Mouse (Mus musculus): ENCODE results near the gene Ndufa3. TPM values are rescaled to one million over a fixed set of nuclear protein-coding genes. Genes with fewer than 3 reads are reported as not detected.

Ndufa3 gene
- polyA plus RNA-seq, 1 experiment, result 311 TPM

GRCm38 (mm10) chr7:3658578-3658977 is 41.4 kb downstream of the Ndufa3 start:
- peaks cover 1% of the 10 kb centered on the region for H3K4me1 ChIP-seq (replicated peaks; ENCODE audit: control insufficient read depth, insufficient read depth, low read length)
- H3K4me3 ChIP-seq (ENCODE audit: control insufficient read depth, insufficient read depth, low read length), result no peak overlapping the region
- H3K36me3 ChIP-seq (ENCODE audit: control insufficient read depth, insufficient read depth, low read length), result peaks cover 91% of the 10 kb centered on the region
- H3K27me3 ChIP-seq (ENCODE audit: control insufficient read depth, insufficient read depth, low read length), result no peaks in the 10 kb centered on the region
- DNase-seq, result no peak
- TF ChIP-seq CTCF (IDR thresholded peaks at IDR 0.05; ENCODE audit: borderline replicate concordance, control insufficient read depth, extremely low read depth, insufficient read depth, low read length, poor library complexity) (no peak), POLR2A (IDR thresholded peaks at IDR 0.05; ENCODE audit: control insufficient read depth, extremely low read depth, insufficient read depth, low read length, poor library complexity) (no peak)
- 95% methylated on average over 14 of the region's 14 CpGs for WGBS
- no peak overlapping the region for H3K27ac ChIP-seq (ENCODE audit: control insufficient read depth, insufficient read depth, low read length)

- whole genome bisulfite sequencing, result 23% methylated on average over 15 of the region's 15 CpGs
Measured at GRCm38 (mm10) chr7:3664524-3665214, 47.5 kb downstream of the Ndufa3 start.

DNA sequence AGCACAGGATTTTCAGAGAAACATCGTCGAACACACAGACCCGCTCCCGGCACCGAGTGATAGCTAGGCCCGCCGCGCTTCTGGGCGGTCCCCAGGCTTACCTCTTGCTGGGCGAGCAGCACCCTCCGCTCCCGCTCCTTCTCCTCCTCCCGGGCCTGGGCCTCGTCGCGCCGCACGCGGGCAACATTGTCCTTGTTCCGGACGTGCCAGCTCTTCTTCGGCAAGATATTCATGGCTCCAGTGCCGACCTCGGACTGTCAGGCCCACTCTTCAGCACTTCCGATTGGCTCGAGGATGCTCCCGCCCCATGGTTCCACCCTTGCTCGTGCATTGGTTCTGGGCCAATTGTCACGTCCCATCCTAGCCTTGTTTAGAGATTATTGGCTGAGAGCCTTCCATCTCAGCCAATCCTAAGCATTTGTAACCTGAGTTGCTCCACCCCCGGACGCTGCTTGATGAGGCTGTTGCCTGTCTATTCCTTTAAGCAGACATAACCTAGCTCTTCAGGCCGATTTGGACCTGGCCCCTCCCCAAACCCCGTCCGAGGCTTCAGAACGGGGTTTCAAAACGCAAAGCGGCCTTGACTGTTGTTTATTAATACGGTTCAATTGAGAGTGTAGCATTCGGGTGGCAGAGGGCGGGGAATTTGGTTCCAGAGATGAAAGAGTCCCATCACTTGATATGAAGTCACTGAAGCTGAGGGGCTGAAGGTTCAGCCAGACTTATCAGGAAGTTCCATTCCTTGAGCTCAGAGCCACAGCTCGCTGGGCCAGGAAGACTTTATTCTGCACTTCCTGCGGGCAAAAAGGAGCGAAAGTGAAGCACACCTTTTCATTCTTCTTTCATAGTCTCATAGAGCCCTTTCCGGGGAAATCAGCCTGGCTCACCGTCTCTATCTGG is 48.3 kb downstream of the Ndufa3 start, which contains the start of gene Leng1:
TSS of gene Leng1 (minus strand) at position 626 of the 900 bp plus-strand sequence.
- H3K27ac ChIP-seq (ENCODE audit: control insufficient read depth, insufficient read depth, low read length), result peak within 1 kb of the TSS; percentile 84
- H3K36me3 ChIP-seq (ENCODE audit: control insufficient read depth, insufficient read depth, low read length), result peaks cover 22% of the 10 kb centered on the region
- DNase-seq, result peak; percentile 92
- WGBS, result 2% methylated on average over 45 of the region's 45 CpGs
- TF ChIP-seq CTCF (IDR thresholded peaks at IDR 0.05; ENCODE audit: borderline replicate concordance, control insufficient read depth, extremely low read depth, insufficient read depth, low read length, poor library complexity), result peak; percentile 33; the same call in 1 of the 2 replicates
- TF ChIP-seq POLR2A (IDR thresholded peaks at IDR 0.05; ENCODE audit: control insufficient read depth, extremely low read depth, insufficient read depth, low read length, poor library complexity), result peak; percentile 70
- H3K27me3 ChIP-seq (ENCODE audit: control insufficient read depth, insufficient read depth, low read length), result no peaks in the 10 kb centered on the region
- peaks cover 21% of the 10 kb centered on the region for H3K4me1 ChIP-seq (replicated peaks; ENCODE audit: control insufficient read depth, insufficient read depth, low read length)
- peak within 1 kb of the TSS; percentile 90 for H3K4me3 ChIP-seq (ENCODE audit: control insufficient read depth, insufficient read depth, low read length)

More at GRCm38 (mm10) chr7:3664524-3665214, 47.5 kb downstream of the Ndufa3 start:
- peaks cover 21% of the 10 kb centered on the region for H3K4me1 ChIP-seq (replicated peaks; ENCODE audit: control insufficient read depth, insufficient read depth, low read length)
- TF ChIP-seq CTCF (IDR thresholded peaks at IDR 0.05; ENCODE audit: borderline replicate concordance, control insufficient read depth, extremely low read depth, insufficient read depth, low read length, poor library complexity) (no peak), POLR2A (IDR thresholded peaks at IDR 0.05; ENCODE audit: control insufficient read depth, extremely low read depth, insufficient read depth, low read length, poor library complexity) (no peak)
- no peaks in the 10 kb centered on the region for H3K27me3 ChIP-seq (ENCODE audit: control insufficient read depth, insufficient read depth, low read length)
- H3K27ac ChIP-seq (ENCODE audit: control insufficient read depth, insufficient read depth, low read length), result peak overlapping the region; percentile 22; the same call in 1 of the 2 replicates
- DNase-seq, result no peak
- peak overlapping the region; percentile 90 for H3K4me3 ChIP-seq (ENCODE audit: control insufficient read depth, insufficient read depth, low read length)
- H3K36me3 ChIP-seq (ENCODE audit: control insufficient read depth, insufficient read depth, low read length), result peaks cover 30% of the 10 kb centered on the region

- peaks cover 21% of the 10 kb centered on the region for H3K4me1 ChIP-seq (replicated peaks; ENCODE audit: control insufficient read depth, insufficient read depth, low read length)
- no peaks in the 10 kb centered on the region for H3K27me3 ChIP-seq (ENCODE audit: control insufficient read depth, insufficient read depth, low read length)
- H3K4me3 ChIP-seq (ENCODE audit: control insufficient read depth, insufficient read depth, low read length), result no peak overlapping the region
- DNase-seq, result no peak
- TF ChIP-seq POLR2A (IDR thresholded peaks at IDR 0.05; ENCODE audit: control insufficient read depth, extremely low read depth, insufficient read depth, low read length, poor library complexity) (no peak), CTCF (IDR thresholded peaks at IDR 0.05; ENCODE audit: borderline replicate concordance, control insufficient read depth, extremely low read depth, insufficient read depth, low read length, poor library complexity) (no peak)
- H3K27ac ChIP-seq (ENCODE audit: control insufficient read depth, insufficient read depth, low read length), result peak overlapping the region; percentile 33; the same call in 1 of the 2 replicates
- H3K36me3 ChIP-seq (ENCODE audit: control insufficient read depth, insufficient read depth, low read length), result peaks cover 9% of the 10 kb centered on the region
- WGBS, result 59% methylated on average over 14 of the region's 14 CpGs
Measured at GRCm38 (mm10) chr7:3666921-3667391, 49.8 kb downstream of the Ndufa3 start.

Other genes starting within 250 kb of the Ndufa3 start
- 0.82 and 0.88 TPM in 2 replicates for gene Cacng8, start 226.7 kb upstream of the Ndufa3 start, polyA plus RNA-seq (2012; rRNA removed)
- gene Cacng6, start 193.2 kb upstream of the Ndufa3 start, polyA plus RNA-seq (2012; rRNA removed), result 0.11 and 0.40 TPM in 2 replicates
- gene Tarm1, start 114.7 kb upstream of the Ndufa3 start, polyA plus RNA-seq (2012; rRNA removed), result 0.52 and 0.53 TPM in 2 replicates
- gene Oscar, start 1.2 kb upstream of the Ndufa3 start, polyA plus RNA-seq (2012; rRNA removed), result 0.13 and 0.60 TPM in 2 replicates
- gene Tfpt, start 12.6 kb downstream of the Ndufa3 start, polyA plus RNA-seq (2012; rRNA removed), result 9.4 and 12.5 TPM in 2 replicates
- gene Prpf31, start 12.6 kb downstream of the Ndufa3 start, polyA plus RNA-seq (2012; rRNA removed), result 42.4 and 48.6 TPM in 2 replicates
- gene Cnot3, start 27.9 kb downstream of the Ndufa3 start, polyA plus RNA-seq (2012; rRNA removed), result 185 and 202 TPM in 2 replicates
- gene Leng1, start 48.5 kb downstream of the Ndufa3 start, polyA plus RNA-seq (2012; rRNA removed), result 4.3 and 4.9 TPM in 2 replicates
- gene Tmc4, start 60.2 kb downstream of the Ndufa3 start, polyA plus RNA-seq (2012; rRNA removed), result 21.7 and 27.9 TPM in 2 replicates
- gene Tsen34, start 75.5 kb downstream of the Ndufa3 start, polyA plus RNA-seq (2012; rRNA removed), result 53.6 and 57.6 TPM in 2 replicates
- 75.5 and 82.5 TPM in 2 replicates for gene Mboat7, start 76.2 kb downstream of the Ndufa3 start, polyA plus RNA-seq (2012; rRNA removed)
- 2,860 and 2,943 TPM in 2 replicates for gene Rps9, start 86.6 kb downstream of the Ndufa3 start, polyA plus RNA-seq (2012; rRNA removed)
- 17.5 and 20.0 TPM in 2 replicates for gene Pirb, start 103.0 kb downstream of the Ndufa3 start, polyA plus RNA-seq (2012; rRNA removed)
- 0.41 and 0.59 TPM in 2 replicates for gene Gm15448, start 208.3 kb downstream of the Ndufa3 start, polyA plus RNA-seq (2012; rRNA removed)
- 1.1 and 2.0 TPM in 2 replicates for gene Pira2, start 227.7 kb downstream of the Ndufa3 start, polyA plus RNA-seq (2012; rRNA removed)